Mouse (Mus musculus) heart, embryonic 12.5 days (tissue): ENCODE results near the gene Faf2. TPM values are rescaled to one million over a fixed set of nuclear protein-coding genes. Genes with fewer than 3 reads are reported as not detected.
A peak's percentile ranks its signal among the peaks of the same experiment; 100 is the strongest.

ENCODE experiments used
- ATAC-seq: fragments of 200-750 bp; cut with Nextera tagmentation; 2 replicates; pipeline ENCODE4 v1.8.0; 2017; ENCODE audit warnings: moderate TSS enrichment, moderate library complexity; ENCODE audit not compliant: insufficient number of reproducible peaks, low FRiP score
- H3K27ac ChIP-seq: fragments of 300-500 bp; sonication (generic); 2 replicates; pipeline ENCODE4 v1.5.1; 2016; ENCODE audit warnings: mild to moderate bottlenecking, moderate library complexity; ENCODE audit not compliant: poor library complexity, severe bottlenecking
- H3K27me3 ChIP-seq: fragments of 300-500 bp; sonication (generic); replicated peaks from 2 replicates; pipeline ENCODE4 v1.6.1; 2016; ENCODE audit warnings: mild to moderate bottlenecking, moderate library complexity
- H3K36me3 ChIP-seq: fragments of 300-500 bp; sonication (generic); 2 replicates; pipeline ENCODE4 v1.6.1; 2016; ENCODE audit warnings: mild to moderate bottlenecking, moderate library complexity
- H3K4me1 ChIP-seq: fragments of 300-500 bp; sonication (generic); replicated peaks from 2 replicates; pipeline ENCODE4 v1.6.1; 2016; ENCODE audit warnings: mild to moderate bottlenecking
- H3K4me2 ChIP-seq: fragments of 300-500 bp; sonication (generic); 2 replicates; pipeline ENCODE4 v1.6.1; 2016; ENCODE audit warnings: mild to moderate bottlenecking, moderate library complexity
- H3K4me3 ChIP-seq: fragments of 300-500 bp; sonication (generic); 2 replicates; pipeline ENCODE4 v1.5.1; 2016; ENCODE audit warnings: mild to moderate bottlenecking
- H3K9ac ChIP-seq: fragments of 300-500 bp; sonication (generic); 2 replicates; pipeline ENCODE4 v1.6.1; 2016; ENCODE audit warnings: mild to moderate bottlenecking, moderate library complexity
- H3K9me3 ChIP-seq: fragments of 300-500 bp; sonication (generic); replicated peaks from 2 replicates; pipeline ENCODE4 v1.6.1; 2016; ENCODE audit warnings: mild to moderate bottlenecking, moderate library complexity
- WGBS: fragments of 180-500 bp; shearing (Covaris S2); methylation state at CpG from one replicate; pipeline ENCODE4 v1.1.7; 2016; 5-methylcytosine and 5-hydroxymethylcytosine counted together
- polyA plus RNA-seq: library from polyadenylated mRNA; unstranded; fragments of >200 nt; fragmentation: Nextera tagmentation; extraction: Ambion mirVana; gene quantifications from 2 replicates; pipeline ENCODE4 v1.2.1, GENCODE M21; 2016

Faf2 gene
- polyA plus RNA-seq: 48.8 and 50.2 TPM in 2 replicates

GRCm38 (mm10) chr13:54621155-54621932, at the start of gene Faf2:
Gene Faf2 (plus strand): TSS chr13:54621784.
- Histone ChIP-seq H3K4me2 (peak within 1 kb of the TSS; percentile 81), H3K9ac (peak within 1 kb of the TSS; percentile 95), H3K4me3 (peak within 1 kb of the TSS; percentile 91), H3K9me3 (no peaks in the 10 kb centered on the region), H3K36me3 (peaks cover 3% of the 10 kb centered on the region; the same call in 1 of the 2 replicates), H3K27ac (peak within 1 kb of the TSS; percentile 80), H3K4me1 (peaks cover 16% of the 10 kb centered on the region), H3K27me3 (no peaks in the 10 kb centered on the region)
- 7% methylated on average over 44 of the region's 44 CpGs for WGBS
- peak; percentile 97 for ATAC-seq

GRCm38 (mm10) chr13:54572621-54573020, 49.0 kb upstream of the Faf2 start:
- no peak overlapping the region for H3K4me3 ChIP-seq
- no peak for ATAC-seq
- peaks cover 21% of the 10 kb centered on the region for H3K4me1 ChIP-seq
- no peaks in the 10 kb centered on the region for H3K9me3 ChIP-seq
- H3K27me3 ChIP-seq: no peaks in the 10 kb centered on the region
- no peak overlapping the region for H3K9ac ChIP-seq
- WGBS: 68% methylated on average over 4 of the region's 4 CpGs
- H3K4me2 ChIP-seq: no peak overlapping the region
- H3K36me3 ChIP-seq: peaks cover 15% of the 10 kb centered on the region
- no peak overlapping the region for H3K27ac ChIP-seq

- no peaks in the 10 kb centered on the region for H3K27me3 ChIP-seq
- peaks cover 38% of the 10 kb centered on the region for H3K36me3 ChIP-seq
- WGBS: under 1% methylated on average over 55 of the region's 55 CpGs
- peaks cover 28% of the 10 kb centered on the region for H3K4me1 ChIP-seq
- peak within 1 kb of the TSS; percentile 91 for H3K4me2 ChIP-seq
- H3K27ac ChIP-seq: peak within 1 kb of the TSS; percentile 58
- H3K9ac ChIP-seq: peak within 1 kb of the TSS; percentile 89
- ATAC-seq: peak; percentile 89
- no peaks in the 10 kb centered on the region for H3K9me3 ChIP-seq
- H3K4me3 ChIP-seq: peak within 1 kb of the TSS; percentile 72
Observed at GRCm38 (mm10) chr13:54574854-54575481, 46.6 kb upstream of the Faf2 start, which contains the start of gene Arl10. Gene Arl10 (plus strand): TSS chr13:54575015.

GRCm38 (mm10) chr13:54575489-54575888, 46.1 kb upstream of the Faf2 start:
- H3K4me2 ChIP-seq: peak overlapping the region; percentile 91
- 2% methylated on average over 19 of the region's 19 CpGs for WGBS
- H3K4me3 ChIP-seq: peak overlapping the region; percentile 72
- peaks cover 28% of the 10 kb centered on the region for H3K4me1 ChIP-seq
- H3K27me3 ChIP-seq: no peaks in the 10 kb centered on the region
- H3K27ac ChIP-seq: peak overlapping the region; percentile 58; the same call in 1 of the 2 replicates
- peaks cover 43% of the 10 kb centered on the region for H3K36me3 ChIP-seq
- no peak for ATAC-seq
- peak overlapping the region; percentile 89 for H3K9ac ChIP-seq
- H3K9me3 ChIP-seq: no peaks in the 10 kb centered on the region

- Histone ChIP-seq H3K27ac (no peak overlapping the region), H3K4me2 (no peak overlapping the region), H3K9me3 (no peaks in the 10 kb centered on the region), H3K4me1 (peaks cover 22% of the 10 kb centered on the region), H3K4me3 (no peak overlapping the region), H3K9ac (no peak overlapping the region), H3K36me3 (peaks cover 67% of the 10 kb centered on the region), H3K27me3 (no peaks in the 10 kb centered on the region)
- no peak for ATAC-seq
- WGBS: 76% methylated on average over 21 of the region's 21 CpGs
Observed at GRCm38 (mm10) chr13:54577652-54578507, 43.7 kb upstream of the Faf2 start.

GRCm38 (mm10) chr13:54581385-54581784, 40.2 kb upstream of the Faf2 start:
- peaks cover 99% of the 10 kb centered on the region for H3K36me3 ChIP-seq
- H3K4me1 ChIP-seq: peaks cover 8% of the 10 kb centered on the region; the same call in 1 of the 2 replicates
- WGBS: 71% methylated on average over 2 of the region's 2 CpGs
- no peak overlapping the region for H3K27ac ChIP-seq
- H3K9ac ChIP-seq: no peak overlapping the region
- H3K4me3 ChIP-seq: no peak overlapping the region
- ATAC-seq: no peak
- H3K4me2 ChIP-seq: no peak overlapping the region
- H3K27me3 ChIP-seq: no peaks in the 10 kb centered on the region
- no peaks in the 10 kb centered on the region for H3K9me3 ChIP-seq

GRCm38 (mm10) chr13:54582126-54582525, 39.5 kb upstream of the Faf2 start:
- Histone ChIP-seq H3K4me1 (peaks cover 7% of the 10 kb centered on the region; the same call in 1 of the 2 replicates), H3K27me3 (no peaks in the 10 kb centered on the region), H3K9me3 (no peaks in the 10 kb centered on the region), H3K36me3 (peaks cover 96% of the 10 kb centered on the region), H3K4me3 (no peak overlapping the region), H3K9ac (no peak overlapping the region), H3K27ac (no peak overlapping the region), H3K4me2 (no peak overlapping the region)
- ATAC-seq: no peak
- 79% methylated on average over 10 of the region's 10 CpGs for WGBS

GRCm38 (mm10) chr13:54582860-54583259, 38.7 kb upstream of the Faf2 start:
- WGBS: 88% methylated on average over 5 of the region's 5 CpGs
- Histone ChIP-seq H3K27me3 (no peaks in the 10 kb centered on the region), H3K4me1 (peaks cover 7% of the 10 kb centered on the region; the same call in 1 of the 2 replicates), H3K27ac (no peak overlapping the region), H3K4me3 (no peak overlapping the region), H3K9me3 (no peaks in the 10 kb centered on the region), H3K36me3 (peaks cover 93% of the 10 kb centered on the region), H3K4me2 (no peak overlapping the region), H3K9ac (no peak overlapping the region)
- ATAC-seq: no peak

- no peaks in the 10 kb centered on the region for H3K9me3 ChIP-seq
- WGBS: 76% methylated on average over 11 of the region's 11 CpGs
- H3K4me3 ChIP-seq: no peak overlapping the region
- peaks cover 72% of the 10 kb centered on the region for H3K36me3 ChIP-seq
- ATAC-seq: no peak
- no peak overlapping the region for H3K27ac ChIP-seq
- no peak overlapping the region for H3K9ac ChIP-seq
- H3K4me2 ChIP-seq: no peak overlapping the region
- H3K4me1 ChIP-seq: peaks cover 7% of the 10 kb centered on the region; the same call in 1 of the 2 replicates
- H3K27me3 ChIP-seq: no peaks in the 10 kb centered on the region
Observed at GRCm38 (mm10) chr13:54585831-54586230, 35.8 kb upstream of the Faf2 start.

- peaks cover 45% of the 10 kb centered on the region for H3K36me3 ChIP-seq
Observed at GRCm38 (mm10) chr13:54589414-54589995, 32.1 kb upstream of the Faf2 start.

More at GRCm38 (mm10) chr13:54589414-54589995, 32.1 kb upstream of the Faf2 start:
- ATAC-seq: 0 out of 2 replicates have a peak, but pooled peaks have one; percentile 7
- Histone ChIP-seq H3K9ac (peak overlapping the region; percentile 90), H3K9me3 (no peaks in the 10 kb centered on the region), H3K4me2 (peak overlapping the region; percentile 80), H3K4me3 (peak overlapping the region; percentile 89), H3K4me1 (peaks cover 17% of the 10 kb centered on the region), H3K27ac (no peak overlapping the region), H3K27me3 (no peaks in the 10 kb centered on the region)
- WGBS: under 1% methylated on average over 24 of the region's 24 CpGs
